Mouse (Mus musculus): ENCODE data around the gene Btg3.
"Not testable (repeated sequence)": the region's sequence is repeated elsewhere in the genome, so short reads cannot be mapped to it uniquely, and the experiment has no call there.

Btg3 gene

GRCm38 (mm10) chr16:78376745-78377570, at the start of gene Btg3:
Gene Btg3, minus strand, starts transcription at chr16:78377192.
- DNase-seq (ENCODE audit: low read depth), result peak; percentile 95

DNA sequence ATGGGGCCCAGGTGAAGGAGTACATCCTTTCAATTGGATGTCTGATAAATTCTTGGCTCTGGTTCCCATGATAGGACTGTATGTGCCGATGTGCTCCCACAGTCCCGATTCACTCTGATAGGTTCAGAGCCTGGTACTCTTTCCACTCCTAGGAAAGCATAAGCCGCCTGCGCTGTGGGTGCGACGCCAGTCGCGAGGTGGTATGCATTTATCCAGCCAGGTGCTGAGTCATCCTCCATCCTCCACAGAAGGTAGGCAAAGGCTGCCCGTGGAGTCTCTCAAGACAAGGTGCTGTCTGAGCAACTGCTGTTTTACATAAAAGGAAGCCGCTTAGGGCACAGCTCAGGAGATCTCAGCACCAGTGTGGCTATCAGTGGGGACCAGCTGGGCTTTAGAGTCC, 40.7 kb upstream of the Btg3 start:
- no peak for DNase-seq (ENCODE audit: low read depth)

DNA sequence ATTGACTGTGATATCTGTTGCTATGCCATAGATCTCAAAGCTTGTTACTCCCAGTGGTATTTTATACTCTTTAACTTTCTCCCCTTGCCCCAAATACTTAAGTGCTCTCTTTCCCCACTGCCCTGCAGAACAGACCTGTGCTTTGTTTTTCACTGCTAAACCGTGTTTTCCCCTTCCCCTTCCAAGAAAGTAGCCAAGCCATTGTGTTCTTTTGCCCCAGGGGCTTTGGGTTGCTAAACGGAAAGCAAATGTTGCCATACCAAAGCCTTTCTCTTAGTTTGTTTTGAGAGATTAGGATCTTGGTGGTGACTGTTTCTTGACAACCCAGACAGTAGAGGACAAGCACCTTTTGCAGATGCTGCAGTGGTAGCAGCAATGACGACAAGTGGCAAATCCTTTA, 39.5 kb upstream of the Btg3 start:
- no peak for DNase-seq (ENCODE audit: low read depth)

DNA sequence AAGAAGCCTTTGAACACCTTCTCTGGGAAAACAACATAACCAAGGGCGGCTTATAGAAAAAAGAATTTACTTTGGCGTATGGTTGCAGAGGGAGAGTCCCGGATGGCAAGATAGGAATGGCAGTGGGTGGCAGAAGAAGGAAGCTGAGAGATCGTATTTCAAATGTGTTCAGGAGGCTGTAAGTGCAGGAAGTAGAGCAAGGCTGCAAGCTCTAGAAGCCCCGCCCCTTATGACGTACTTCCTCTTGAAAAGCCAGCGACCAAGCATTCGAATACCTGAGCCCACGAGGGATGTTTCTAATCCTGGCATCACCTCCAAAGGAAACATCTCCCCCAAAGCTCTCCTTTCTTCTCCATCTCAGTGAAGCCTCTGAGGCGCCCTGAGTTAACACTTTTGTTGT, 33.0 kb upstream of the Btg3 start:
- DNase-seq (ENCODE audit: low read depth), result no peak

DNA sequence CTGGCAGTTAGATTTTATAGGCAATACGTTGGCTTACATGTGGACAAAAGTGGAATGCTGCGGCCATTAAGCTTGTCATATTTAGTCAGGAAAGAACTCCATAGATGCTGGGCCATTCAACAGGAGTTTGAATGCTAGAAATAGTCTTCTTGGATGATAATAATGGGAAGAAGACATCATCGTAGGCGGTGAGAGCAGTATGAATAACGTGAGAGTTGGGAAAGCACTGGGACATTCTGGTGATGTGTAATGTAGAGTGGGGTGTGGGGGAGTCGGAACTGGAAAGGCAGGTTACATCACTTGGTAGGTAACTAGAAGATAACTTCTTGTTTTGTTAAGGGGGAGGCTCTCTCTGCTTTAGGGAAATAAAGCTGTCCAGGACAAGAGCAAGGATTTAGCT, 30.9 kb upstream of the Btg3 start:
- no peak for DNase-seq (ENCODE audit: low read depth)

- DNase-seq (ENCODE audit: low read depth), result no peak
Measured at GRCm38 (mm10) chr16:78406657-78407056, 29.7 kb upstream of the Btg3 start.

GRCm38 (mm10) chr16:78402316-78402715, 25.3 kb upstream of the Btg3 start:
- no peak for DNase-seq (ENCODE audit: low read depth)

DNA sequence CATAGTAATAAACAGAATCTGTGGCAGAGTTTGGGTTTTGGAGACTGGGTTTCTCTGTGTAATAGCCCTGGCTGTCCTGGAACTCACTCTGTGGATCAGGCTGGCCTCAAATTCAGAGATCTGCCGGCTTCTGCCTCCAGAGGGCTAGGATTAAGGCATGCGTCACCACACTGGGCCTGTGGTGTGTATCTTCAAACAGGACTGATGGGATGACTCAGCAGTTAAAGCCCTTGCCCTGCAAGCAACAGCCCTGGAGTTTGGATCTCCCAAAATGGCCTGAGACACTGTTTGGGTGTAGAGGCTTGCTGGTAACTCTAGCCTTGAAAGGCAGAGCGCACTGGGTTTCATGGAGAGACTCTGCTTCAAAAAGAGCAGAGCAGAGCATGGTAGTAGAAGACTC, 22.4 kb upstream of the Btg3 start:
- no peak for DNase-seq (ENCODE audit: low read depth)

DNA sequence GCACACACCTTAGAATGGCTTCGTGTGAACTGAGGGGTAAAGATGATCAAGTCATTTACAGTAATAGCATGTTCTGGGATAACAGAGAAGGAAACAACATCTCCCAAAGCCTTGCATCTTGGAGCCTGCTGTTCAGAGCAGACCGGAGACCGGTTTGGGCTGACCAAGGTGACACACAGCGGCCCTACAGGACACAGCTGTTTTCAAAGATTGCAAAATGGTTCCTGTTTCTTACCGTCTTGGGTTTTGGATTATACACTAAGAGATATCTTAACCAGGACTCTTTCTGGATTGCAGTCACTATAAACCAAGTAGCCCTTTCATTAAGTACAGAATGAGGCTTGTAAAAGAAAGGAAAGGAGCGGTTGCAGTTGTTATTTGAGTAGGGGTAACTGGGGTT, 21.7 kb upstream of the Btg3 start:
- no peak for DNase-seq (ENCODE audit: low read depth)

- DNase-seq (ENCODE audit: low read depth), result no peak
Measured at GRCm38 (mm10) chr16:78391354-78391753, 14.4 kb upstream of the Btg3 start.

- DNase-seq (ENCODE audit: low read depth), result no peak
Measured at GRCm38 (mm10) chr16:78389986-78390385, 13.0 kb upstream of the Btg3 start.

DNA sequence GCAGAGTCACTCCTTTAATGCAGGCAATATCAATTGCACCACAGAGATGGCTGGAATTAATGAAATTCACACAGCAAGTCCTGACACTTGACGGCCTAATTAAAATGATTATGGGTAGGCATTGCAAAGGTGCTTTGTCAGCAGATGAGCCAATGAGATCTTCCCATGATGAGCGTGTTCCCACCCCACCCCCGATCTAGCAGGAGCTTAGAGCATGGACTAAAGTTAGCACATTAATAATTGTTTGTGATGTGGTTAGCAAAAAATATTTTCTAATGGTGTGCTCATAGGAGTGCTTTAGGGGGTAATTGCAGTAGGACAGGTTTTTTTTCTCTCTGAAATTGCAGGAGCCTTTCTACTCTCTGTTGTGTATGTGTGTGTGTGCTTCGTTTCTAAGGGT, 12.1 kb upstream of the Btg3 start:
- DNase-seq (ENCODE audit: low read depth), result no peak

- no peak for DNase-seq (ENCODE audit: low read depth)
Measured at GRCm38 (mm10) chr16:78378493-78378892, 1.5 kb upstream of the Btg3 start.

- peak; percentile 85 for DNase-seq (ENCODE audit: low read depth)
Measured at GRCm38 (mm10) chr16:78375821-78376691, 936 bp downstream of the Btg3 start.

DNA sequence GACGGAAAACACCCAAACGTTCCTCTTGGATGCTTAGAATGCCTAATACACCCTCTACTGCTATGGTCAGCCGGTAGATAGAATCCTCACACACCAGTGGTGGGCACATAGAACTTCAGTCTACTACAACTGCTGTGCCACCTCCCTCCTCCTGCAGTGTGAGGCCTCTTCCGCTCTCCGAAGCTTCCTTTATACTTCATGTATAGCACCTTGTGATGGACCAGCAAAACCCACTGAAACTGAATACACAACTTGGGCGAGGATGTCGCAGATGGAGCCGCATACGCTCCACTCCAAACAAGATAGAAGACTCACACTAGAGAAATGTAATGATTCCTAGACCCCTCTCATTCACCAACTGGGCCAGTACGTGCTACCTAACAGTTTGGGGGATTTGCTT, 1.8 kb downstream of the Btg3 start:
- peak; percentile 74 for DNase-seq (ENCODE audit: low read depth)

- DNase-seq (ENCODE audit: low read depth), result no peak
Measured at GRCm38 (mm10) chr16:78373743-78374142, 3.2 kb downstream of the Btg3 start.

- DNase-seq (ENCODE audit: low read depth), result no peak
Measured at GRCm38 (mm10) chr16:78372786-78373185, 4.2 kb downstream of the Btg3 start.

DNA sequence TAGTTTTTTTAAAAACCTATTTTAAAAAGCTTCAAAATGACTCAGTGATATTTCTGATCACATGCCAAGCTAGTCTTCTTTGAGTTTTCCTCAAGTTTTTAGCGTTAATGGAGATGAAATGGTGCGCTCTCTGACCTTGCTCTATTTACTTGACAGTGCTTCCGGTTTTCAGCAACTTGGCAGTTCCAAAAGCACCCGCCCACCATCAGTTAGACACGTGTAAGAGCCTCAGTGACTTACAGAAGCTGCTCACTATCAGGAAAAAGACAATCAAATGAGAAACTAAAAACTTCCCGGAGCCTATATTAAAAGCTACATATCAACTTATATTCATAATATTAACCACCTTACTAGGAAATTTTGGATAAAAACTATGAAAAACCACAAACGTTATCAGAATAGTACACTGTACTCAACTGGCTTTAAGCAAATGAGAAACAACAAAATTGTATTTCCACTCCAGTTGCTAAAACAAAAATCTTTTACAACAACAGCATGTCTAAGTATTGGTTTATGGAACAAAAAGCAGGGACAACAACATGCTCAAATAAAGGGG, 5.4 kb downstream of the Btg3 start:
- DNase-seq (ENCODE audit: low read depth), result no peak

GRCm38 (mm10) chr16:78364554-78364953, 12.4 kb downstream of the Btg3 start:
- DNase-seq (ENCODE audit: low read depth), result not testable (repeated sequence)

- DNase-seq (ENCODE audit: low read depth), result no peak
Measured at GRCm38 (mm10) chr16:78361466-78361865, 15.5 kb downstream of the Btg3 start.

GRCm38 (mm10) chr16:78357757-78358156, 19.2 kb downstream of the Btg3 start:
- peak; percentile 27 for DNase-seq (ENCODE audit: low read depth)

DNA sequence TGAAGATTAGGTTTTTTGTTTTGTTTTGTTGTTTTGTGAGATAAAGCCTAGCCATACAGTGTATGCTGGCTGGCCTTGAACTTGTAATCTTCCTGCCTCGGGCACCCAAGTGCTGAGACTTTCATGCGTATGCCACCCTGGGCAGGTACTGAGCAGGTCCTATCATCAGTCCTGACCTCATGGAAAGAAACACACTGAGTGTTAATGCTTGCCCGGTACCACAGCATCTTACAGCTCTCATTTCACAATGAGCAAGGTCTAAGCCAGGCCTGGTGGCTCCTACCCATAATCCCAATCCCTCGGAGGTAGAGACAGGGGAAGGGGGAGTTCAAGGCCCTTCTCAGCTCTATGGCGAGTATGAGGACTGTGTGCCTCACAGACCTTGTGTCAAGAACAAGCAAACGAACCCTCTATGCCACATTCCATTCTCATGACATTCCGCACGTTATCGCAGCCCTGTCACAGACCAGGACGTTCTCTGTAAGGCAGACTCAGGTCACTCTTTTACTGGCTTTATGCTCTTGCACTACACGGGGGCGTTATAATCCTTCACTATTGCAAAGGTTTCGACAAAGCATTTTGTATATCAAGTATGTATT, 29.6 kb downstream of the Btg3 start:
- DNase-seq (ENCODE audit: low read depth), result no peak

Data from naive thymus-derived CD4-positive, alpha-beta T cell, adult 2 months (primary cell).